Mouse (Mus musculus): ENCODE results near the gene Vwa8. TPM values are rescaled to one million over a fixed set of nuclear protein-coding genes. Genes with fewer than 3 reads are reported as not detected.

Vwa8 gene
- polyA plus RNA-seq, 1 experiment: 8.7 TPM

- H3K27ac ChIP-seq (ENCODE audit: control insufficient read depth, insufficient read depth, low read length): no peak overlapping the region
- H3K4me3 ChIP-seq (ENCODE audit: control insufficient read depth, insufficient read depth, low read length): no peak overlapping the region
Observed at GRCm38 (mm10) chr14:78895496-78895895, 46.6 kb downstream of the Vwa8 start.

GRCm38 (mm10) chr14:78896252-78896651 is 47.4 kb downstream of the Vwa8 start:
- 94% methylated on average over 5 of the region's 5 CpGs for WGBS
- Histone ChIP-seq H3K4me1 (replicated peaks; ENCODE audit: control insufficient read depth, insufficient read depth, low read length) (peaks cover 5% of the 10 kb centered on the region), H3K4me3 (ENCODE audit: control insufficient read depth, insufficient read depth, low read length) (no peak overlapping the region), H3K36me3 (ENCODE audit: control insufficient read depth, insufficient read depth, low read length) (no peaks in the 10 kb centered on the region), H3K27ac (ENCODE audit: control insufficient read depth, insufficient read depth, low read length) (no peak overlapping the region), H3K27me3 (ENCODE audit: control insufficient read depth, insufficient read depth, low read length) (no peaks in the 10 kb centered on the region)
- TF ChIP-seq CTCF (IDR thresholded peaks at IDR 0.05; ENCODE audit: borderline replicate concordance, control insufficient read depth, extremely low read depth, insufficient read depth, low read length, poor library complexity) (no peak), POLR2A (IDR thresholded peaks at IDR 0.05; ENCODE audit: control insufficient read depth, extremely low read depth, insufficient read depth, low read length, poor library complexity) (no peak)
- no peak for DNase-seq

More at GRCm38 (mm10) chr14:78895496-78895895, 46.6 kb downstream of the Vwa8 start:
- 94% methylated on average over 1 of the region's 1 CpGs for WGBS
- Histone ChIP-seq H3K4me1 (replicated peaks; ENCODE audit: control insufficient read depth, insufficient read depth, low read length) (peaks cover 4% of the 10 kb centered on the region), H3K36me3 (ENCODE audit: control insufficient read depth, insufficient read depth, low read length) (no peaks in the 10 kb centered on the region), H3K27me3 (ENCODE audit: control insufficient read depth, insufficient read depth, low read length) (no peaks in the 10 kb centered on the region)
- no peak for DNase-seq
- no peak for TF ChIP-seq CTCF (IDR thresholded peaks at IDR 0.05; ENCODE audit: borderline replicate concordance, control insufficient read depth, extremely low read depth, insufficient read depth, low read length, poor library complexity)
- TF ChIP-seq POLR2A (IDR thresholded peaks at IDR 0.05; ENCODE audit: control insufficient read depth, extremely low read depth, insufficient read depth, low read length, poor library complexity): no peak

GRCm38 (mm10) chr14:78900770-78901169 is 51.9 kb downstream of the Vwa8 start:
- no peaks in the 10 kb centered on the region for H3K27me3 ChIP-seq (ENCODE audit: control insufficient read depth, insufficient read depth, low read length)
- TF ChIP-seq CTCF (IDR thresholded peaks at IDR 0.05; ENCODE audit: borderline replicate concordance, control insufficient read depth, extremely low read depth, insufficient read depth, low read length, poor library complexity): no peak
- no peak for TF ChIP-seq POLR2A (IDR thresholded peaks at IDR 0.05; ENCODE audit: control insufficient read depth, extremely low read depth, insufficient read depth, low read length, poor library complexity)
- H3K4me1 ChIP-seq (replicated peaks; ENCODE audit: control insufficient read depth, insufficient read depth, low read length): peaks cover 14% of the 10 kb centered on the region
- H3K27ac ChIP-seq (ENCODE audit: control insufficient read depth, insufficient read depth, low read length): no peak overlapping the region
- no peaks in the 10 kb centered on the region for H3K36me3 ChIP-seq (ENCODE audit: control insufficient read depth, insufficient read depth, low read length)
- no peak overlapping the region for H3K4me3 ChIP-seq (ENCODE audit: control insufficient read depth, insufficient read depth, low read length)
- WGBS: 2% methylated on average over 2 of the region's 2 CpGs
- DNase-seq: peak; percentile 21

- Histone ChIP-seq H3K27ac (ENCODE audit: control insufficient read depth, insufficient read depth, low read length) (no peak overlapping the region), H3K4me1 (replicated peaks; ENCODE audit: control insufficient read depth, insufficient read depth, low read length) (peaks cover 10% of the 10 kb centered on the region), H3K27me3 (ENCODE audit: control insufficient read depth, insufficient read depth, low read length) (no peaks in the 10 kb centered on the region), H3K4me3 (ENCODE audit: control insufficient read depth, insufficient read depth, low read length) (no peak overlapping the region), H3K36me3 (ENCODE audit: control insufficient read depth, insufficient read depth, low read length) (no peaks in the 10 kb centered on the region)
- 62% methylated on average over 10 of the region's 10 CpGs for WGBS
- TF ChIP-seq CTCF (IDR thresholded peaks at IDR 0.05; ENCODE audit: borderline replicate concordance, control insufficient read depth, extremely low read depth, insufficient read depth, low read length, poor library complexity): no peak
- TF ChIP-seq POLR2A (IDR thresholded peaks at IDR 0.05; ENCODE audit: control insufficient read depth, extremely low read depth, insufficient read depth, low read length, poor library complexity): no peak
- no peak for DNase-seq
Observed at GRCm38 (mm10) chr14:78908205-78908863, 59.5 kb downstream of the Vwa8 start.

- Histone ChIP-seq H3K4me1 (replicated peaks; ENCODE audit: control insufficient read depth, insufficient read depth, low read length) (peaks cover 13% of the 10 kb centered on the region), H3K27me3 (ENCODE audit: control insufficient read depth, insufficient read depth, low read length) (no peaks in the 10 kb centered on the region), H3K36me3 (ENCODE audit: control insufficient read depth, insufficient read depth, low read length) (no peaks in the 10 kb centered on the region), H3K27ac (ENCODE audit: control insufficient read depth, insufficient read depth, low read length) (no peak overlapping the region), H3K4me3 (ENCODE audit: control insufficient read depth, insufficient read depth, low read length) (no peak overlapping the region)
- TF ChIP-seq POLR2A (IDR thresholded peaks at IDR 0.05; ENCODE audit: control insufficient read depth, extremely low read depth, insufficient read depth, low read length, poor library complexity) (no peak), CTCF (IDR thresholded peaks at IDR 0.05; ENCODE audit: borderline replicate concordance, control insufficient read depth, extremely low read depth, insufficient read depth, low read length, poor library complexity) (no peak)
- no peak for DNase-seq
- 95% methylated on average over 10 of the region's 10 CpGs for WGBS
Observed at GRCm38 (mm10) chr14:78912076-78912475, 63.2 kb downstream of the Vwa8 start.

GRCm38 (mm10) chr14:78914180-78914579 is 65.3 kb downstream of the Vwa8 start:
- DNase-seq: peak; percentile 71
- Histone ChIP-seq H3K4me3 (ENCODE audit: control insufficient read depth, insufficient read depth, low read length) (no peak overlapping the region), H3K36me3 (ENCODE audit: control insufficient read depth, insufficient read depth, low read length) (no peaks in the 10 kb centered on the region), H3K27ac (ENCODE audit: control insufficient read depth, insufficient read depth, low read length) (peak overlapping the region; percentile 54), H3K27me3 (ENCODE audit: control insufficient read depth, insufficient read depth, low read length) (no peaks in the 10 kb centered on the region), H3K4me1 (replicated peaks; ENCODE audit: control insufficient read depth, insufficient read depth, low read length) (peaks cover 8% of the 10 kb centered on the region)
- 5% methylated on average over 8 of the region's 8 CpGs for WGBS
- TF ChIP-seq CTCF (IDR thresholded peaks at IDR 0.05; ENCODE audit: borderline replicate concordance, control insufficient read depth, extremely low read depth, insufficient read depth, low read length, poor library complexity): no peak
- TF ChIP-seq POLR2A (IDR thresholded peaks at IDR 0.05; ENCODE audit: control insufficient read depth, extremely low read depth, insufficient read depth, low read length, poor library complexity): no peak
